Mouse (Mus musculus): ENCODE results near the gene Tecpr1. TPM values are rescaled to one million over a fixed set of nuclear protein-coding genes. Genes with fewer than 3 reads are reported as not detected.

Tecpr1 gene
- polyA plus RNA-seq, 1 experiment from 2014 or later: 15.3 TPM

DNA sequence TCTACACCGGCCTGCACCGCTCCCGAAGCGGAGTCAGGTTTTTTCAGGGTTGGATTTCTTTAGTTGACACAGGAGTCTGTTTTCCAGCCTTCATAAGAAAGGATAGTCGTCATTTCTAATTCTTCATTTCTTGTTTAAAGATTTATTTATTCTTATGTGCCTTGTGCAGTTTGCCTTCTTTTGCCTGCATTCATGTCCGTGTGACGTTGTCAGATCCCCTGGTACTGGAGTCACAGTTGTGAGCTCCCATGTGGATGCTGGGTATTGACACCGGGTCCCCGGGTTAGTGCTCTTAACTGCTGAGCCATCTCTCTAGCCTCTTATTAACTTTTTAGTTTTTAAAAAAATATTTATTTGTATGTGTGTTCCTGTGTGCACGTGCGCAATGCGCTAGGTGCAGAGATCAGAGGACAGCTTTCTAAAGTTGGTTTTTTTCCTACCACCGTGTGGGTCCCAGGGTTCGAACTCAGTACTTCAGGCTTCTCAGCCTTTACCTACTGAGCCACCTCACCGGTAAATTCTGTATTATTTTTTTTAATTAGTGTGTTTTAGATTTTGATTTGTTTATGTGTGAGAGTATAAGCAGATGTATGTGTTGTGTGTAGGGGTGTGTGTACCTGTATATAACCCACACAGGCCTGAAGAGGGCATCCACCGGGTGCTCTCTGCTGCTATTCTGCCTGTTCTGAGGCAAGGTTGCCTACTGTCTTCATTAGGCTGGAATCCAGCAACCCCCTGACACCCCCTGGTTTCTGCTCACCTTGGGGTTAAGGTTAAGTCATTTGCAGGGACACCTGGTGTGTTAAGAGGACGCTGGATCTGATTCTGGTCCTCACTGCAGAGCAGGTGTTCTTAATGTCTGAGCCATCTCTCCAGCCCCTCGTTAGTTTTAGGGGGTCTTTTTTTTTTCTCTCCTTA is 743 bp upstream of the Tecpr1 start:
- 28% methylated on average over 18 of the region's 18 CpGs for WGBS
- ATAC-seq (replicated peaks; ENCODE audit: low FRiP score, low read depth) (no peak), DNase-seq (ENCODE audit: low spot score) (no peak)
- Histone ChIP-seq H3K36me3 (ENCODE audit: insufficient read depth, low read length) (no peaks in the 10 kb centered on the region), H3K4me1 (replicated peaks; ENCODE audit: insufficient read depth, low read length) (peaks cover 15% of the 10 kb centered on the region), H3K27ac (peak overlapping the region; percentile 80), H3K27me3 (ENCODE audit: insufficient read depth, low read length) (no peaks in the 10 kb centered on the region), H3K4me2 (ENCODE audit: low read length) (peak overlapping the region; percentile 89), H3K9me3 (replicated peaks; ENCODE audit: low read length) (no peaks in the 10 kb centered on the region), H3K4me3 (replicated peaks; ENCODE audit: low read depth, low read length) (peak overlapping the region; percentile 65), H3K9ac (ENCODE audit: low read depth, low read length) (peak overlapping the region; percentile 68)
- TF ChIP-seq CTCF (IDR thresholded peaks at IDR 0.05; ENCODE audit: low read depth): peak; percentile 19; the same call in 1 of the 2 replicates

DNA sequence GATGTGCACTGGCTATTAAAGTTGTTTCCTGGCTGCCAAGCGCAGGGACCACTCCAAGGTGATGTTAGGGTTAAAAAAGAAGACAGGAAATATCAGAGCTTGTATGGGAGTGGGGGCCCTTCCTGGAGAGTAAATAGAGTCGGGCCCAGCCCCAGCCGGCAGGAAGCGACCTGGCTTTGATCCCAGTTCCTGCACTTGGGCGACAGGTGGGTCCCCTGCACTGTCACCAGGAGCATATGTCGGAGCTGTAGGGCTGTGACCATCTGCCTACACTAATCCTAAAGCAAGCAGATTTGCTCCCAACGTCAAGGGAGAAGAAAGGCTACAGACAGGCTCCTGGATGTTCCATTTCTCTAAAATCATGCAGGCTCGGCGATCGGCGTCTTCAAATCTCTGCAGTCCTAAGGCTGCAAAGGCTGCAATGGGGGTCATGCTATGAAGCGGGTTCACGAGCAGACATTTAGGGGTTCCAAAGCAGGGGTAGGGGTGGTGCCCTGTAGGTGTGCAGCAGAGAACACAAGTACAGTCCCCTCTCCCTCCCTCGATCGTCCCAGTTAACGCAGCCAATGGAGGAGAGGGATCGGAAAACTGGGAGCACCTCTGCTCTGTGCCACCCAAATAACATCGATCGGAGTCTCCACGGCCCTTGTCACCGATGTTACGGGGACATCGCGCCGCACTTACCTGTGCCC is 458 bp downstream of the Tecpr1 start:
- Histone ChIP-seq H3K4me2 (ENCODE audit: low read length) (peak overlapping the region; percentile 89), H3K27ac (peak overlapping the region; percentile 80), H3K9me3 (replicated peaks; ENCODE audit: low read length) (no peaks in the 10 kb centered on the region), H3K4me3 (replicated peaks; ENCODE audit: low read depth, low read length) (peak overlapping the region; percentile 65), H3K4me1 (replicated peaks; ENCODE audit: insufficient read depth, low read length) (peaks cover 15% of the 10 kb centered on the region), H3K27me3 (ENCODE audit: insufficient read depth, low read length) (no peaks in the 10 kb centered on the region), H3K36me3 (ENCODE audit: insufficient read depth, low read length) (no peaks in the 10 kb centered on the region), H3K9ac (ENCODE audit: low read depth, low read length) (peak overlapping the region; percentile 68)
- 1% methylated on average over 25 of the region's 25 CpGs for WGBS
- TF ChIP-seq CTCF (IDR thresholded peaks at IDR 0.05; ENCODE audit: low read depth): no peak
- no peak; the same call in 1 of the 2 replicates for ATAC-seq (replicated peaks; ENCODE audit: low FRiP score, low read depth)
- peak; percentile 51 for DNase-seq (ENCODE audit: low spot score)

DNA sequence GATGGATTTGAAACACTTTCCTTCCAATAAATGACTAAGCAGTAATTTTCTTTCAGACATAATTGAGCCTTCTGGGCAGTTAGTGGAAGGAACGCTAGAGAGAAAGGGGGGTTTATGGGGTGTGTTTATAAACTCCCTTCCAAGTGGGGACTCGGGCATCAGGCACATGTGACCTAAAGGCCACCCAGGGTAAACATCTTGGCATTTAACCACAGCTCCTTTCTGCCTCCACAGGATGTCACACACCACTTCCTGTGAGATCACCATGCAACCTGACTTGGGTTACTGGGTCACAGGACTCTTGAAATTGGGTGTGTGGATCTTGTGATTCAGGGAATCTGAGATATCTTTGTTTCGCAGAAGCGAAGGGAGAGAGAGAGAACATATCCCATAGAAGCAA is 2.1 kb downstream of the Tecpr1 start:
- WGBS: 52% methylated on average over 4 of the region's 4 CpGs
- no peak for DNase-seq (ENCODE audit: low spot score)
- no peak for TF ChIP-seq CTCF (IDR thresholded peaks at IDR 0.05; ENCODE audit: low read depth)
- peak overlapping the region; percentile 89; the same call in 1 of the 2 replicates for H3K4me2 ChIP-seq (ENCODE audit: low read length)
- H3K9ac ChIP-seq (ENCODE audit: low read depth, low read length): no peak overlapping the region
- no peaks in the 10 kb centered on the region for H3K36me3 ChIP-seq (ENCODE audit: insufficient read depth, low read length)
- H3K27me3 ChIP-seq (ENCODE audit: insufficient read depth, low read length): no peaks in the 10 kb centered on the region
- peaks cover 15% of the 10 kb centered on the region for H3K4me1 ChIP-seq (replicated peaks; ENCODE audit: insufficient read depth, low read length)
- no peak for ATAC-seq (replicated peaks; ENCODE audit: low FRiP score, low read depth)
- no peak overlapping the region for H3K4me3 ChIP-seq (replicated peaks; ENCODE audit: low read depth, low read length)
- no peak overlapping the region for H3K27ac ChIP-seq
- no peaks in the 10 kb centered on the region for H3K9me3 ChIP-seq (replicated peaks; ENCODE audit: low read length)

DNA sequence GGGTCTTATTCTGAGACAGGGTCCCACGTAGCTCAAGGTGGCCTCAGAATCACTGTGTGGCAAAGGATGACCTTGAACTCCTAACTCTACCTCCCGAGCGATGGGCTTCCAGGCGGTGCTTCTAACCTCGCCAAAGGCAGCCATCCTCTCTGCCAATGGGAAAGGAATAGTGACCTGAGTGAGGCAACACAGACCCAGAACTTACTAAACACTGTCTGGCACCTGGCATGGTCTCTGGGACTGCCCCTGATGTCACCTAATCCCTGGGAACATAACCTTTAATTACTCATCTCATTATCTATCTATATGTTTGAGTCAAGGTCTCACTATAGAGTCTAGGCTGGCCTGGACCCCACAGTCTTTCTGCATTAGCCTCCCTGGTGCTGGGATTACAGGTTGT is 3.5 kb downstream of the Tecpr1 start:
- ATAC-seq (replicated peaks; ENCODE audit: low FRiP score, low read depth) (no peak), DNase-seq (ENCODE audit: low spot score) (no peak)
- no peak overlapping the region for H3K27ac ChIP-seq
- H3K9me3 ChIP-seq (replicated peaks; ENCODE audit: low read length): no peaks in the 10 kb centered on the region
- WGBS: 91% methylated on average over 5 of the region's 5 CpGs
- H3K4me3 ChIP-seq (replicated peaks; ENCODE audit: low read depth, low read length): no peak overlapping the region
- no peak for TF ChIP-seq CTCF (IDR thresholded peaks at IDR 0.05; ENCODE audit: low read depth)
- H3K4me1 ChIP-seq (replicated peaks; ENCODE audit: insufficient read depth, low read length): peaks cover 15% of the 10 kb centered on the region
- H3K9ac ChIP-seq (ENCODE audit: low read depth, low read length): no peak overlapping the region
- no peaks in the 10 kb centered on the region for H3K27me3 ChIP-seq (ENCODE audit: insufficient read depth, low read length)
- H3K36me3 ChIP-seq (ENCODE audit: insufficient read depth, low read length): 0 out of 2 replicates have a peak, but pooled peaks cover 3% of the 10 kb centered on the region
- no peak overlapping the region for H3K4me2 ChIP-seq (ENCODE audit: low read length)

DNA sequence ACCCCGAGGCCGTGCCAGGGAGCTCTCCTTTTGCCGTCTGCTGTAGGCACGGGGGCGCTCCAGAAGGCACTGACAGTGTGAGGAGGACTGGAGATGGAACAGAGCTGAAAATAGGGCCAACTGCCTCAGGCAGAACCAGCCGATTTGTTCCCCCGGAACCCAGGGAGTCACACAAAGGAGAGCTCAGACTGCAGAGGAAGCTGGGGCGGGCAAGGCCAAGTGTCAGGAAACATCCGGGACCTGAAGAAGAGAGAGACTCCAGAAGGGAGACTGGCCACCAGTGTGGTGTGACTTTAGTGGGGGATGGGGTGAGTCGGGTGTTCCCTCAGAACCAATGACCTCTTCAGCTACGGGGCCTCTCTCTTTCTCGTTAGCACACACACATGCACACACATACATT is 4.1 kb downstream of the Tecpr1 start:
- WGBS: 69% methylated on average over 12 of the region's 12 CpGs
- Histone ChIP-seq H3K9me3 (replicated peaks; ENCODE audit: low read length) (no peaks in the 10 kb centered on the region), H3K4me2 (ENCODE audit: low read length) (no peak overlapping the region), H3K27me3 (ENCODE audit: insufficient read depth, low read length) (no peaks in the 10 kb centered on the region), H3K4me3 (replicated peaks; ENCODE audit: low read depth, low read length) (no peak overlapping the region), H3K9ac (ENCODE audit: low read depth, low read length) (no peak overlapping the region), H3K36me3 (ENCODE audit: insufficient read depth, low read length) (0 out of 2 replicates have a peak, but pooled peaks cover 3% of the 10 kb centered on the region), H3K4me1 (replicated peaks; ENCODE audit: insufficient read depth, low read length) (peaks cover 15% of the 10 kb centered on the region), H3K27ac (0 out of 2 replicates have a peak overlapping the region, but pooled peaks have one; percentile 19)
- TF ChIP-seq CTCF (IDR thresholded peaks at IDR 0.05; ENCODE audit: low read depth): no peak
- peak; percentile 33 for DNase-seq (ENCODE audit: low spot score)
- ATAC-seq (replicated peaks; ENCODE audit: low FRiP score, low read depth): no peak

DNA sequence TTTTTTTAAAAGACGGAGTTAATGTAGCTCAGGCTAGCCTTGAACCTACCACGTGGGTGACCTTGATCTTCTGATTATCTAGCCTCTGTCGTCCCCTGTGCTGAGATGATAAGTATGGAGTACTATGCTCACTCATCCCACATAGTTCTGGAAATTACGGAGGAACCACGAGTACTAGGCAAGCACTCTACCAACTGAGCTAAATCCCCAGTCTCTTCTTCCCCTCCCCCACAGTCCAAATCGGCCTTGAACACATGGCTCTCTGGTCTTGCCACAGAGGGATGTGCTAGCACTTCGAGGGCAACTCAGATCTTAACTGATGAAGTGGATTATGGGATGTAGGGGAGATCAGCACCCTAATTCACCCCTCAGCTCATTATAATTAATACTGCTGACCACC is 5.4 kb downstream of the Tecpr1 start:
- no peak overlapping the region for H3K27ac ChIP-seq
- 89% methylated on average over 7 of the region's 7 CpGs for WGBS
- peaks cover 6% of the 10 kb centered on the region; the same call in 1 of the 2 replicates for H3K36me3 ChIP-seq (ENCODE audit: insufficient read depth, low read length)
- no peaks in the 10 kb centered on the region for H3K9me3 ChIP-seq (replicated peaks; ENCODE audit: low read length)
- no peak for ATAC-seq (replicated peaks; ENCODE audit: low FRiP score, low read depth)
- no peak for DNase-seq (ENCODE audit: low spot score)
- no peak overlapping the region for H3K4me2 ChIP-seq (ENCODE audit: low read length)
- H3K27me3 ChIP-seq (ENCODE audit: insufficient read depth, low read length): no peaks in the 10 kb centered on the region
- TF ChIP-seq CTCF (IDR thresholded peaks at IDR 0.05; ENCODE audit: low read depth): no peak
- H3K9ac ChIP-seq (ENCODE audit: low read depth, low read length): no peak overlapping the region
- no peak overlapping the region for H3K4me3 ChIP-seq (replicated peaks; ENCODE audit: low read depth, low read length)
- peaks cover 12% of the 10 kb centered on the region for H3K4me1 ChIP-seq (replicated peaks; ENCODE audit: insufficient read depth, low read length)

Measured in kidney, postnatal 0 days (tissue).